12 mouse cellular contexts compared by ENCODE assay signal in the genomic region with DNA sequence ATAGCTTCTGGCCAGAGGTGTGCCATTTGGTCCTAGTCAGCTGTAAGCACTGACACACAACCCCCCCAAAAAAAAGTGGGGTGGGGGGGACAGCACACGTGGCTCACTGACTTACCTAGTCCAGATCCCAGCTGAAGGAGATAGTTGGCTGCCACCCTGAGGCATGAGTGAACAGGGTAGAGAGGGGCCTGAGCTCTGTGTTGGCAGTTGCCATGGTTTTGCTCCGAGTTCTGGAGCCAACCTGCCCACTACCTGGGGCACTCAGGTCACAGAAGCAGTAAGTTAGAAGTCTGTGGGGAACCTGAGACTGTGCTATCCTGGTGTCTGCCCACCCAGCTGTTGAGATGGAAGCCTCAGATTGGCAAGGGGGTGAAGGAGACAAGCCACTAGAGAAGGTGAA. TPM values are rescaled to one million over a fixed set of nuclear protein-coding genes. Genes with fewer than 3 reads are reported as not detected.
DNase-seq lines count a peak whose midpoint lies in the region; ATAC-seq and TF ChIP-seq lines count a peak whose summit lies in the region.
"Had no signal": no experiment of that assay in that cellular context is flagged by ENCODE, and none has a peak within 500 bp of the region (broad histone marks: within the 10 kb centered on the region; RNA-seq: fewer than 3 reads in every experiment).

No protein-coding gene starts in this region.

- H3K9me3 ChIP-seq in intestine, embryonic 15.5 days = no peaks in the 10 kb centered on the region
- H3K9me3 ChIP-seq in intestine, embryonic 16.5 days (ENCODE audit: control insufficient read depth, low read length) = no peaks in the 10 kb centered on the region
- no peaks in the 10 kb centered on the region for H3K9me3 ChIP-seq in midbrain, embryonic 10.5 days (replicated peaks)
- no peaks in the 10 kb centered on the region for H3K9me3 ChIP-seq in midbrain, embryonic 14.5 days (ENCODE audit: control insufficient read depth, low read length)
- H3K9me3 ChIP-seq in limb, embryonic 12.5 days = no peaks in the 10 kb centered on the region

- 37% methylated on average over 2 of the region's 2 CpGs for WGBS in intestine, embryonic 15.5 days
- 31% methylated on average over 2 of the region's 2 CpGs for WGBS in intestine, embryonic 16.5 days
- 54% methylated on average over 2 of the region's 2 CpGs for WGBS in midbrain, embryonic 10.5 days
- WGBS in midbrain, embryonic 14.5 days = 47% methylated on average over 2 of the region's 2 CpGs
- 30% methylated on average over 2 of the region's 2 CpGs for WGBS in limb, embryonic 12.5 days
- WGBS in small intestine, adult 2 months = 33% methylated on average over 2 of the region's 2 CpGs

- no peak for DNase-seq in midbrain, embryonic 10.5 days (ENCODE audit: low spot score)
- DNase-seq in midbrain, embryonic 14.5 days = no peak
- DNase-seq in thymus, postnatal 0 days (ENCODE audit: low spot score) = no peak
- no peak for DNase-seq in cerebellum, postnatal 4 days (ENCODE audit: low spot score in 2 of 2)
- DNase-seq: gastrocnemius, postnatal 10 days; right cerebral cortex, postnatal 4 days had no signal

- peak overlapping the region; percentile 69 for H3K4me2 ChIP-seq in intestine, embryonic 15.5 days (replicated peaks)
- H3K4me2 ChIP-seq in intestine, embryonic 16.5 days (ENCODE audit: low read depth, low read length) = no peak overlapping the region; the same call in 1 of the 2 replicates
- no peak overlapping the region for H3K4me2 ChIP-seq in midbrain, embryonic 14.5 days (ENCODE audit: low read length)
- H3K4me2 ChIP-seq in limb, embryonic 12.5 days = peak overlapping the region; percentile 62; the same call in 1 of the 2 replicates

- 0 out of 2 replicates have a peak, but pooled peaks have one; percentile 15 for TF ChIP-seq POLR2A in small intestine, adult 2 months (IDR thresholded peaks at IDR 0.05; ENCODE audit: low read depth, low read length)

- no peak overlapping the region for H3K4me3 ChIP-seq in intestine, embryonic 15.5 days (replicated peaks)
- H3K4me3 ChIP-seq in intestine, embryonic 16.5 days (ENCODE audit: low read length) = no peak overlapping the region
- no peak overlapping the region for H3K4me3 ChIP-seq in midbrain, embryonic 10.5 days
- no peak overlapping the region for H3K4me3 ChIP-seq in midbrain, embryonic 14.5 days (replicated peaks; ENCODE audit: low read depth, low read length)
- H3K4me3 ChIP-seq in limb, embryonic 12.5 days (replicated peaks) = no peak overlapping the region
- H3K4me3 ChIP-seq in small intestine, adult 2 months (ENCODE audit: low read depth, low read length) = no peak overlapping the region

- TF ChIP-seq CTCF in small intestine, adult 2 months (IDR thresholded peaks at IDR 0.05; ENCODE audit: extremely low read depth, insufficient read length, insufficient replicate concordance, low read depth, low read length) = no peak

- H3K4me1 ChIP-seq in intestine, embryonic 15.5 days (replicated peaks) = 0 out of 2 replicates have a peak, but pooled peaks cover 6% of the 10 kb centered on the region
- no peaks in the 10 kb centered on the region for H3K4me1 ChIP-seq in intestine, embryonic 16.5 days (ENCODE audit: control insufficient read depth, insufficient read depth, low read length)
- peaks cover 11% of the 10 kb centered on the region for H3K4me1 ChIP-seq in midbrain, embryonic 10.5 days
- no peaks in the 10 kb centered on the region for H3K4me1 ChIP-seq in midbrain, embryonic 14.5 days (ENCODE audit: control insufficient read depth, insufficient read depth, low read length)
- H3K4me1 ChIP-seq in limb, embryonic 12.5 days (replicated peaks) = 0 out of 2 replicates have a peak, but pooled peaks cover 9% of the 10 kb centered on the region
- no peaks in the 10 kb centered on the region for H3K4me1 ChIP-seq in small intestine, adult 2 months (ENCODE audit: control insufficient read depth, insufficient read depth, insufficient read length, low read length)

- H3K36me3 ChIP-seq in intestine, embryonic 15.5 days = no peaks in the 10 kb centered on the region
- H3K36me3 ChIP-seq in intestine, embryonic 16.5 days (ENCODE audit: control insufficient read depth, insufficient read depth, low read length) = no peaks in the 10 kb centered on the region
- no peaks in the 10 kb centered on the region for H3K36me3 ChIP-seq in midbrain, embryonic 10.5 days
- H3K36me3 ChIP-seq in midbrain, embryonic 14.5 days (ENCODE audit: control insufficient read depth, insufficient read depth, low read length) = no peaks in the 10 kb centered on the region
- H3K36me3 ChIP-seq in limb, embryonic 12.5 days = no peaks in the 10 kb centered on the region
- H3K36me3 ChIP-seq in small intestine, adult 2 months (ENCODE audit: control insufficient read depth, insufficient read depth, low read length) = no peaks in the 10 kb centered on the region

- no peak overlapping the region for H3K27ac ChIP-seq in intestine, embryonic 15.5 days
- no peak overlapping the region for H3K27ac ChIP-seq in intestine, embryonic 16.5 days (ENCODE audit: low read length)
- peak overlapping the region; percentile 76; the same call in 1 of the 2 replicates for H3K27ac ChIP-seq in midbrain, embryonic 10.5 days (replicated peaks)
- no peak overlapping the region for H3K27ac ChIP-seq in midbrain, embryonic 14.5 days (replicated peaks; ENCODE audit: low read depth, low read length)
- no peak overlapping the region for H3K27ac ChIP-seq in limb, embryonic 12.5 days
- H3K27ac ChIP-seq in small intestine, adult 2 months (ENCODE audit: insufficient read depth, low read depth, low read length) = no peak overlapping the region

- no peak overlapping the region for H3K9ac ChIP-seq in intestine, embryonic 15.5 days
- H3K9ac ChIP-seq in intestine, embryonic 16.5 days (ENCODE audit: low read depth, low read length) = no peak overlapping the region
- no peak overlapping the region for H3K9ac ChIP-seq in midbrain, embryonic 14.5 days (replicated peaks; ENCODE audit: low read length)
- H3K9ac ChIP-seq in limb, embryonic 12.5 days (replicated peaks) = peak overlapping the region; percentile 50; the same call in 1 of the 2 replicates

- peak; percentile 25; the same call in 1 of the 2 replicates for ATAC-seq in intestine, embryonic 15.5 days
- ATAC-seq in intestine, embryonic 16.5 days = no peak
- ATAC-seq in midbrain, embryonic 14.5 days (ENCODE audit: low FRiP score, low TSS enrichment) = no peak
- ATAC-seq in limb, embryonic 12.5 days (ENCODE audit: insufficient number of reproducible peaks, insufficient read depth, low FRiP score, low TSS enrichment, low read depth) = no peak

- no peaks in the 10 kb centered on the region for H3K27me3 ChIP-seq in intestine, embryonic 15.5 days (replicated peaks)
- no peaks in the 10 kb centered on the region for H3K27me3 ChIP-seq in intestine, embryonic 16.5 days (replicated peaks; ENCODE audit: control insufficient read depth, insufficient read depth, low read length)
- no peaks in the 10 kb centered on the region for H3K27me3 ChIP-seq in midbrain, embryonic 10.5 days (ENCODE audit: low read depth, poor library complexity, severe bottlenecking)
- H3K27me3 ChIP-seq in midbrain, embryonic 14.5 days (ENCODE audit: control insufficient read depth, insufficient read depth, low read length) = no peaks in the 10 kb centered on the region
- H3K27me3 ChIP-seq in limb, embryonic 12.5 days = no peaks in the 10 kb centered on the region
- H3K27me3 ChIP-seq in small intestine, adult 2 months (ENCODE audit: control insufficient read depth, insufficient read depth, low read length) = no peaks in the 10 kb centered on the region

RNA-seq across cellular contexts. Expression of a gene that starts 0.6 kb away (rescaled TPM):
- not detected in 2 replicates for polyA plus RNA-seq in intestine, embryonic 15.5 days (2015; fragmentation: Nextera tagmentation; extraction: Ambion mirVana)
- not detected in 2 replicates for polyA plus RNA-seq in intestine, embryonic 16.5 days (2015; fragmentation: Nextera tagmentation; extraction: Ambion mirVana)
- 0.42 TPM in 1 of 2 replicates, not detected in the other for polyA plus RNA-seq in midbrain, embryonic 10.5 days (2016; fragmentation: Nextera tagmentation; extraction: Ambion mirVana)
- 1.5 TPM in 2 replicates for polyA plus RNA-seq in midbrain, embryonic 14.5 days (2014; fragmentation: Nextera tagmentation; extraction: Ambion mirVana)
- 0.43 TPM in 1 of 2 replicates, not detected in the other for polyA plus RNA-seq in limb, embryonic 12.5 days (2016; fragmentation: Nextera tagmentation; extraction: Ambion mirVana)
- polyA plus RNA-seq in small intestine, adult 2 months (2012; rRNA removed) = not detected in 2 replicates
- polyA plus RNA-seq in thymus, postnatal 0 days (2015; fragmentation: Nextera tagmentation; extraction: Ambion mirVana) = 0.26 and 0.49 TPM in 2 replicates
- polyA plus RNA-seq: heart, embryonic 16.5 days; intestine, embryonic 14.5 days had no signal

RNA-seq across cellular contexts. Expression of a gene that starts 30.9 kb away (rescaled TPM):
- polyA plus RNA-seq in intestine, embryonic 15.5 days (2015; fragmentation: Nextera tagmentation; extraction: Ambion mirVana) = 3.4 and 4.3 TPM in 2 replicates
- 3.1 and 3.9 TPM in 2 replicates for polyA plus RNA-seq in intestine, embryonic 16.5 days (2015; fragmentation: Nextera tagmentation; extraction: Ambion mirVana)
- polyA plus RNA-seq in midbrain, embryonic 10.5 days (2016; fragmentation: Nextera tagmentation; extraction: Ambion mirVana) = 4.3 and 5.1 TPM in 2 replicates
- 17.9 and 19.9 TPM in 2 replicates for polyA plus RNA-seq in midbrain, embryonic 14.5 days (2014; fragmentation: Nextera tagmentation; extraction: Ambion mirVana)
- 5.0 and 5.2 TPM in 2 replicates for polyA plus RNA-seq in limb, embryonic 12.5 days (2016; fragmentation: Nextera tagmentation; extraction: Ambion mirVana)
- 0.63 and 2.8 TPM in 2 replicates for polyA plus RNA-seq in small intestine, adult 2 months (2012; rRNA removed)
- 2.5 and 3.5 TPM in 2 replicates for polyA plus RNA-seq in thymus, postnatal 0 days (2015; fragmentation: Nextera tagmentation; extraction: Ambion mirVana)

Comparison
In these comparisons a context has a peak if more than half of its experiments do, and no peak if none do; other contexts are left out.
1. H3K4me2 ChIP-seq: peak in intestine, embryonic 15.5 days (single experiment) and limb, embryonic 12.5 days (single experiment); none in intestine, embryonic 16.5 days (single experiment) and midbrain, embryonic 14.5 days (single experiment).